Mouse (Mus musculus): ENCODE measurements around the gene Fras1.

GRCm38 (mm10) chr5:96804813-96805212, 431.1 kb downstream of the Fras1 start:
- TF ChIP-seq CTCF (IDR thresholded peaks at IDR 0.05; ENCODE audit: low read depth, low read length) (no peak), POLR2A (IDR thresholded peaks at IDR 0.05; ENCODE audit: extremely low read depth, insufficient read depth, low read length) (no peak)
